Mouse (Mus musculus) CH12.LX (cell line): ENCODE results near the gene Slc4a3. TPM values are rescaled to one million over a fixed set of nuclear protein-coding genes. Genes with fewer than 3 reads are reported as not detected.

Source experiments
- DNase-seq: peaks from one replicate; pipeline ENCODE4 v3.0.0-alpha.2; 2013; ENCODE audit errors: extremely low read depth
- H3K27ac ChIP-seq: 2 replicates; pipeline ENCODE4 v1.5.1; 2012; ENCODE audit warnings: low read depth, mild to moderate bottlenecking, control low read depth, moderate library complexity; ENCODE audit not compliant: insufficient read depth
- H3K27me3 ChIP-seq: replicated peaks from 2 replicates; pipeline ENCODE3; 2012; ENCODE audit warnings: inconsistent platforms
- H3K36me3 ChIP-seq, 2 experiments: replicated peaks in 1 of 2; 2 replicates each; pipeline versions ENCODE3 to v1.6.1; 2012; ENCODE audit warnings: inconsistent platforms in 1 of 2, low read length in 1 of 2, mild to moderate bottlenecking in 1 of 2, mixed read lengths in 1 of 2, moderate library complexity in 1 of 2; ENCODE audit not compliant: control insufficient read depth in 1 of 2, insufficient read depth in 1 of 2
- H3K4me1 ChIP-seq, 2 experiments: 2 replicates each; pipeline ENCODE4 v1.6.1; 2012; ENCODE audit warnings: inconsistent platforms in 1 of 2, moderate library complexity in 1 of 2; ENCODE audit not compliant: insufficient read depth in 2 of 2, control insufficient read depth in 1 of 2
- H3K4me2 ChIP-seq: 2 replicates; pipeline ENCODE4 v1.6.1; 2012; ENCODE audit warnings: low read depth, mild to moderate bottlenecking, control low read depth; ENCODE audit not compliant: poor library complexity, insufficient read depth, severe bottlenecking
- H3K4me3 ChIP-seq, 3 experiments: fragments of 150-350 bp in 1 of 3; sonication (generic) in 1 of 3; replicated peaks in 1 of 3; 2 replicates each; pipeline versions ENCODE3 to v1.5.1; 2011 to 2012; ENCODE audit warnings: low read depth in 2 of 3, low read length in 2 of 3, mild to moderate bottlenecking in 2 of 3, moderate library complexity in 2 of 3, control low read depth in 1 of 3, improper control_type of control experiment in 1 of 3, inconsistent platforms in 1 of 3, mixed read lengths in 1 of 3; ENCODE audit not compliant: poor library complexity in 1 of 3
- H3K79me2 ChIP-seq: replicated peaks from 2 replicates; pipeline ENCODE4 v1.6.1; 2012; ENCODE audit warnings: mild to moderate bottlenecking, moderate library complexity; ENCODE audit not compliant: control insufficient read depth, poor library complexity, insufficient read depth, severe bottlenecking; ENCODE audit errors: extremely low read depth
- H3K9ac ChIP-seq: 2 replicates; pipeline ENCODE4 v1.6.1; 2012; ENCODE audit warnings: low read depth, mild to moderate bottlenecking, control low read depth, moderate library complexity; ENCODE audit not compliant: insufficient read depth
- H3K9me3 ChIP-seq: replicated peaks from 2 replicates; pipeline ENCODE3; 2012; ENCODE audit warnings: low read length, inconsistent platforms, mixed read lengths
- BHLHE40 ChIP-seq: IDR thresholded peaks from 2 replicates; pipeline ENCODE4 v1.6.1; 2011; ENCODE audit warnings: mild to moderate bottlenecking, low read depth, low read length, improper control_type of control experiment
- CHD1 ChIP-seq: IDR thresholded peaks from 2 replicates; pipeline ENCODE4 v1.6.1; 2012; ENCODE audit warnings: low read depth, low read length, improper control_type of control experiment, inconsistent platforms
- CHD2 ChIP-seq: IDR thresholded peaks from 2 replicates; pipeline ENCODE4 v1.6.1; 2011; ENCODE audit warnings: low read length, improper control_type of control experiment
- ELF1 ChIP-seq: IDR thresholded peaks from 2 replicates; pipeline ENCODE4 v1.6.1; 2014; ENCODE audit warnings: low read depth, mild to moderate bottlenecking, inconsistent platforms, low read length, improper control_type of control experiment
- ETS1 ChIP-seq: conservative IDR thresholded peaks from 2 replicates; pipeline ENCODE4 v1.6.1; 2012; ENCODE audit warnings: low read depth, mild to moderate bottlenecking, inconsistent platforms, low read length, improper control_type of control experiment, moderate library complexity
- JUND ChIP-seq: conservative IDR thresholded peaks from 2 replicates; pipeline ENCODE4 v1.6.1; 2011; ENCODE audit warnings: low read depth, low read length, improper control_type of control experiment
- MAX ChIP-seq: IDR thresholded peaks from 2 replicates; pipeline ENCODE4 v1.6.1; 2011; ENCODE audit warnings: low read length, improper control_type of control experiment
- MXI1 ChIP-seq: IDR thresholded peaks from 2 replicates; pipeline ENCODE4 v1.6.1; 2011; ENCODE audit warnings: mild to moderate bottlenecking, low read depth, low read length, improper control_type of control experiment
- MYC ChIP-seq: IDR thresholded peaks from 2 replicates; pipeline ENCODE4 v1.6.1; 2011; ENCODE audit warnings: low read depth, mild to moderate bottlenecking, improper control_type of control experiment, low read length
- NRF1 ChIP-seq: IDR thresholded peaks from 2 replicates; pipeline ENCODE4 v1.6.1; 2014; ENCODE audit warnings: low read depth, mild to moderate bottlenecking, inconsistent platforms, low read length, improper control_type of control experiment, moderate library complexity
- RCOR1 ChIP-seq: conservative IDR thresholded peaks from 2 replicates; pipeline ENCODE4 v1.6.1; 2012; ENCODE audit warnings: low read depth, mild to moderate bottlenecking, inconsistent platforms, low read length, improper control_type of control experiment
- TBP ChIP-seq: conservative IDR thresholded peaks from 2 replicates; pipeline ENCODE4 v1.6.1; 2011; ENCODE audit warnings: low read depth, low read length, improper control_type of control experiment
- UBTF ChIP-seq: IDR thresholded peaks from 2 replicates; pipeline ENCODE4 v1.6.1; 2012; ENCODE audit warnings: low read depth, mild to moderate bottlenecking, inconsistent platforms, low read length, improper control_type of control experiment, moderate library complexity
- USF2 ChIP-seq: conservative IDR thresholded peaks from 2 replicates; pipeline ENCODE4 v1.6.1; 2011; ENCODE audit warnings: low read depth, low read length, improper control_type of control experiment
- dilution Hi-C: fragments of 300-500 bp; cut with MboI; formaldehyde crosslinking; loops from 2 replicates; pipeline ENCODE4 v1.14.3; 2020; ENCODE audit warnings: low sequenced_read_pairs; ENCODE audit not compliant: extremely low pct_unique_long_range_greater_than_20kb, extremely low pct_ligation_motif_present
- in situ Hi-C: fragments of 300-500 bp; cut with MboI; formaldehyde crosslinking; loops from 3 replicates; pipeline ENCODE4 v1.14.3; 2019; ENCODE audit warnings: low sequenced_read_pairs, low pct_ligation_motif_present, low pct_unique_long_range_greater_than_20kb, mixed read lengths
- polyA plus RNA-seq: library from polyadenylated mRNA; unstranded; fragments of >175 nt; gene quantifications from 2 replicates; pipeline ENCODE4 v1.2.1, GENCODE M21; 2012; ENCODE audit warnings: low read depth; ENCODE audit not compliant: insufficient read length
- total RNA-seq, 2 experiments: library from RNA; depleted of rRNA; stranded (reverse); fragments of 300-350 nt in 1 of 2; fragments of >200 nt in 1 of 2; gene quantifications; 2 replicates each; pipeline ENCODE4 v1.2.3; 2012 to 2014

The Slc4a3 gene
- total and polyA plus RNA-seq, 3 experiments: 0.03 to 0.21 TPM; not detected in 1

GRCm38 (mm10) chr1:75548083-75548482 lies 2.0 kb downstream of the Slc4a3 start:
- H3K4me2 ChIP-seq: no peak overlapping the region
- peaks cover 78% of the 10 kb centered on the region for H3K27me3 ChIP-seq
- H3K9me3 ChIP-seq: peaks cover 1% of the 10 kb centered on the region
- no peak for TF ChIP-seq MXI1
- no peak for TF ChIP-seq TBP
- TF ChIP-seq CHD2: no peak
- TF ChIP-seq USF2: no peak
- H3K4me1 ChIP-seq: peaks cover 0 to 13% of the 10 kb centered on the region in 2 experiments; a peak in 2 of 4 replicates
- no peak overlapping the region for H3K27ac ChIP-seq
- in situ Hi-C loops (no loop called here), dilution Hi-C loops (no loop called here)
- no peaks in the 10 kb centered on the region for H3K36me3 ChIP-seq
- DNase-seq: no peak
- H3K9ac ChIP-seq: no peak overlapping the region
- H3K4me3 ChIP-seq: no peak overlapping the region
- no peaks in the 10 kb centered on the region for H3K79me2 ChIP-seq

- TF ChIP-seq CHD1 (no peak), JUND (no peak), ETS1 (no peak), MAX (no peak), BHLHE40 (no peak), NRF1 (no peak), ELF1 (no peak), MYC (no peak), UBTF (no peak), USF2 (no peak), RCOR1 (no peak), CHD2 (no peak), TBP (no peak)
- TF ChIP-seq, all 38 proteins: peak for 0
- H3K36me3 ChIP-seq: no peaks in the 10 kb centered on the region
- no peak overlapping the region for H3K9ac ChIP-seq
- no peak overlapping the region for H3K4me2 ChIP-seq
- dilution Hi-C loops: no loop called here
- H3K4me3 ChIP-seq: no peak overlapping the region
- no peaks in the 10 kb centered on the region for H3K9me3 ChIP-seq
- H3K27me3 ChIP-seq: peaks cover 79% of the 10 kb centered on the region
- no peak overlapping the region for H3K27ac ChIP-seq
- DNase-seq: no peak
- in situ Hi-C loops: no loop called here
- H3K4me1 ChIP-seq: peaks cover 0 to 13% of the 10 kb centered on the region in 2 experiments; a peak in 2 of 4 replicates
- no peaks in the 10 kb centered on the region for H3K79me2 ChIP-seq
Measured at GRCm38 (mm10) chr1:75548871-75549270, 2.8 kb downstream of the Slc4a3 start.
